Mouse (Mus musculus) left cerebral cortex, postnatal 4 days (tissue): ENCODE measurements around the gene Acox1. TPM values are rescaled to one million over a fixed set of nuclear protein-coding genes. Genes with fewer than 3 reads are reported as not detected.

Experiments
- DNase-seq: peaks from one replicate; pipeline ENCODE4 v3.0.0-alpha.2; 2022
- intact Hi-C: fragments of 180-260 bp; cut with DNase I; formaldehyde crosslinking; loops from one replicate; pipeline ENCODE4 v1.15.1; 2025
- total RNA-seq, 2 experiments: library from RNA; stranded (reverse); gene quantifications; 2 replicates each; pipeline ENCODE4 v1.2.3; 2021

Gene Acox1
- total RNA-seq = 10 to 100 TPM; 96.3 to 98.3 TPM

DNA sequence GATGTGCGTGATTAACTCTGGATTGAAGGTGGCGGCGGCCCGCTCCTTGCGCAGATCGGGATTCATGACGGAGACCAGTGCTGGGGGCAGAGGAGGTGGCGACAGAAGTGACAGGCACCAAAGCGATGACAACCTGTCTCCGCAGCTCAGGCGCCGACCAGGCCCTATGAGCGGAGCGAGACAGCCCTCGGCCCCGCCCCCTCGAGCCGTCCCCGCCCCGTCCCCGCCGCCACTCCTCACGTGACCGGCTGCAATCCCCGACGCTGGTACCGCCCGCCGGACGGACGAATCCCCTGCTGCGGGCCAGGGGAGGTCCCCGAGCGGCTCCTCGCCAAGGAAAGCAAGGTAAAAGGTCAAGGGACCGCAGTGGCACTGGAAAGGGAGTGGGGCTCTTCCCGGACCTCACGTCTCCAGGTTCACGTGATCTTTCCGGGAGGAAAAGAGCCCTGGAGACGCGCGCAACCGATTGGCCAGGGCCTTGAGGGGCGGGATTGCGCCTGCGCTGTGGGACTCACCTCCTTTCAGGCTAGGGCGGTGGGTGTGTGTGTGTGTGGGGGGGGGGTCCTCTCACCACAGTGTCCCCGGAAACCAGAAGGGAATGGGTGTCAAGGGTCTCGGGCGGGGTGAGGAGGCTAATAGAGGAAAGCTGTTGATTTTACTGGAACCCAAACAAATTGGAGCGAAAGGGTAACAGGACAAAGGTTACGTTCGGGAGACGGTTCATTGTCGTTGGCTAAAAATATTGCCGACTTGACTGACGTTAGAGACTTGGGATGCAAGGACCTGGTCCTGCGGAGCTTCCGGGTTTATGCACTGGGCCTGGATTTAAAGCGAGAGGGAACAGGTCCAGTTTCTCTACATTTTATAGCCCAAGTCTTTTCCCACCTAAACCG lies at the start of gene Acox1, which contains the start of gene Ten1:
Gene Acox1, minus strand, starts transcription at position 407 of the 893 bp plus-strand sequence.
Gene Ten1, plus strand, starts transcription at position 217 of the 893 bp plus-strand sequence.
- DNase-seq = peak; percentile 98
- intact Hi-C loops = no loop called here

- no peak for DNase-seq
- intact Hi-C loops = no loop called here
These were observed 48.8 kb upstream of the Acox1 start for GRCm38 (mm10) chr11:116247502-116248222.

- intact Hi-C loops = no loop called here
- no peak for DNase-seq
These were observed 46.8 kb upstream of the Acox1 start for GRCm38 (mm10) chr11:116245616-116246015.

DNA sequence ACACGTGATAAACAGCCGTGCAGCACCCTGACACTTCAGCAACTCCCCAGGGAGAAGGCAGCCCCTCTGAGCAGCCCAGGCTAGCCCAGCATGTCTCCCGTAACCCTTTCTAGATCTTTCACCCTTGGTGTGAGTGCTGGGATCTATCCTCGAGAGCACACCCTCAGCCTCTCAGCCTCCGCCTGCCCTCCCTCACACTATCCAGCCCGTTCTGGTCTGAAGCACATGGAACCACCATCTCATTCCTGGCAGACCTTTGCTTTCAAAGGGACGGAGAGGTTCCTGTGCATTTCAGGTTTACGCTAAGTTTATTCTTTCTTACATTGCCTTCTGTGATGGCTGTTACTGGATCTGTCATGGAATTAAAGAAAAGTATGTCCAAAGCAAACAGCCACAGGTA lies 45.7 kb upstream of the Acox1 start:
- no peak for DNase-seq
- intact Hi-C loops = no loop called here

- intact Hi-C loops = no loop called here
- DNase-seq = no peak
These were observed 42.9 kb upstream of the Acox1 start for GRCm38 (mm10) chr11:116241744-116242235.

GRCm38 (mm10) chr11:116239797-116240196 lies 41.0 kb upstream of the Acox1 start:
- DNase-seq = no peak
- intact Hi-C loops = no loop called here

- intact Hi-C loops = no loop called here
- no peak for DNase-seq
These were observed 39.0 kb upstream of the Acox1 start, which contains the start of gene Evpl for GRCm38 (mm10) chr11:116237742-116238395. Gene Evpl, minus strand, starts transcription at chr11:116238077.

DNA sequence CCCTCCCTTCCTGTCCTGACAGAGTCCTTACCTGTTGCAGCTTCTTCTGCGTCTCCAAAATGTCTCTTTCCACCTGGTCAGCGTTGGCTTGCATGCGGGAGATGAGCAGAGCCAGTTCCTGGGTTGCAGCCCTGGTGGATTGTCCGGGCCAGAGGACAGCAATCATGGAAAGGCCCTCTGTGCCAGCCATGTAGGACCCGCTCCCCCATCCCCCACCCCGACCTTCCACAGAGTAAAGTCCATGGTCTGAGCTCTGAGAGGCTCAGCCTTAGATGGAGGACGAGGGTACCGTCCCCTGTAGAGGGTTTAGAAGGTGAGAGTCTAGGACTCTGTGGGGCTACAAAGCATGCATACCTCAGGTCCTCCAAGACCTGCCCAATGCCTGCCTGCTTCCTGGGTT lies 36.1 kb upstream of the Acox1 start:
- intact Hi-C loops = no loop called here
- no peak for DNase-seq

DNA sequence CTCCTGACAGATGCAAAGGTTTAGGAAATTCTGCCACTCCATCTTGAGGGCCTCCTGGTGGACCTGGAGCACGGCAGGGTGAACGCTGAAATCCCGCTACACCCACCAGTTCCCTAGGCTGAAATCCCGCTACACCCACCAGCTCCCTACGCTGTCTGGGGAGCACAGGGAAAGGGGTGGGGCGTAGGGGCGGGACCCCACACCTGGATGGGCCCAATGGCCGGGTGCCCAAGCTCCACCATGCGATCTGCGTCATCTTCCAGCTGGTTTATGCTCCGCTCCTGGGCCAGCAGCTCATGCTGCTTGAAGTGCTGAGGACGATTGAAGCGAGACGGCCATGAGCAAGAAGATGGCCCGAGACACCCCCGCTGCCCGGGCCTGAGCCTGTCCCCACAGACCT lies 33.6 kb upstream of the Acox1 start:
- DNase-seq = no peak

DNA sequence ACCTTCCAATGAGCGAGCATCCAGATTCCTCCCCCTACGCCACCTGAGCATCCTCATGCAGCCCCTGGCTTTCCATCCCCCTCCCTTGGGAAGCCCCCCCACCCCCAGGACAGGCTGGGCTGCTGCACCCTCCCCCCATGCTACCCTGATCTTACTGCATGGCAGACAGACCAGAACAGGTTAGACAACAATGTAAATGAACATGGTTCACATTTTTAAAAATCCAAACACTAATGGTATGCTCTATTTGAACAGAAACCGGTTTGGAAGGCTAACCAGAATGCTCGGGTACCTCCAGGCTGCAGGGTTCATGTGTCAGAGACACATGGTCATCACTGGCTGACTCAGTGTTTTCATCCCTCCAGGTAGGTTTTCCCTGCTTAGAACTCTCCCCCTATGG lies 29.9 kb upstream of the Acox1 start:
- intact Hi-C loops = no loop called here
- DNase-seq = no peak

More for the DNA sequence above, 33.6 kb upstream of the Acox1 start:
- intact Hi-C loops = no loop called here

- intact Hi-C loops = no loop called here
- peak; percentile 82 for DNase-seq
These were observed 27.6 kb upstream of the Acox1 start for GRCm38 (mm10) chr11:116226414-116226813.

GRCm38 (mm10) chr11:116222740-116223059 lies 23.9 kb upstream of the Acox1 start:
- no peak for DNase-seq
- intact Hi-C loops = no loop called here

DNA sequence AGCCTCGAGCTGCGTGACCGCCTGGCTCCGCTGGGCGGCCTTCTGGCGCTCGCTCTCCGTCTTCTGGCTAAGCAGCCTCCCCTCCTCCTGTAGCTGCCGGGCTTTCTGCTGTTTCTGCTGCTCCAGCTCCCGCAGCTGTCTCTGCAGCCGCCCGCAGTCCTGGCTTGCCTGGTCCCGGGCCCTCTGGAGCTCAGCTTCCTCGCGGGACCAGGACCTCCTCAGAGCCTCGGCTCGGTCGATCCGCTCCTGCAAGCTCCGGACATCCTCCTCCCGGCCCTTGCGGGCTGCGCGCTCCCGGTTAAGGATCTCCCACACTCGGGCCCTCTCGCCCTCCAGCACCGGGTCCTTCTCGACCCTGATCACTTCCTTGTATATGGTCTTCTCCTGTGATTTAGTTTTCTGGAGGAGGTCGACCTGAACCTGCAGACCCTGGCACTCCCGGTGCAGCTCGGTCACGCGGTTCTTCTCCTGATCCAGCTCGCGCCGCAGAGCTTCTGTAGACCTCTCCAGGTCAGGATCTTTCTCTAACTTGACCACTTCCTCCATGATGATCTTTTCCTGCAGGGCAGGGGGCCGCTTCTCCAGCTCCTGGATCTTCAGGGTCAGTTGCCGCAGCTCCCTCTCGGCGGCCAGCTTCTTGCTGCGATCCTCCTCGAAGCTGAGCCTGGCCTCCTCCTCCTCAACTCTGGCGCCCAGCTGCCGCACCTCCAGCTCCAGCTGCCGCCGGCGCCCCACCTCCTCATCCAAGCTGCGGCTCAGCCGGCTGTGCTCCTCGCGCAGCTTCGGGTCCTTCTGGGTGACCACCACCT lies 23.3 kb upstream of the Acox1 start:
- intact Hi-C loops = no loop called here
- no peak for DNase-seq

DNA sequence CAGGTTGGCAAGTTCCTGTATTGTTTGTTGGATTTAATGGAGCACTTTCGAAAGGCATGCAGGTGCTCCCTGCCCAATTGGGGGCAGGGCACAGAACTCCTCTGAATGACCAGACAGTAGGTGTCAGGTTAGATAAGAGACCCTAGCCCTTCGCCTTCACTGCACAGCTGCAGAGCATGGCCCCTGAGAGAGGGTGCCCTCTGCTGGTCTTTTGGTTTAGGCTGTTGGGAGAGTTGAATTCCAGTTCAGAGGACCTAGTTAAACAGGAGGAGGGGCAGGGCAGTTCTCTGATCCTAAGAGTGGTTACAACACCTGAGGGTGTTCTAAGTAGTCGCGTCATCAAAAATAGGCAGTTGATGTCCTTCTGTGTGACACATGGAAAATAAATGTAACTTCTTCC lies 21.0 kb upstream of the Acox1 start:
- intact Hi-C loops = no loop called here
- DNase-seq = peak; percentile 64

GRCm38 (mm10) chr11:116218737-116219400 lies 20.0 kb upstream of the Acox1 start:
- peak; percentile 90 for DNase-seq
- intact Hi-C loops = no loop called here

GRCm38 (mm10) chr11:116218263-116218662 lies 19.4 kb upstream of the Acox1 start:
- intact Hi-C loops = no loop called here
- no peak for DNase-seq

GRCm38 (mm10) chr11:116216549-116216948 lies 17.7 kb upstream of the Acox1 start:
- no peak for DNase-seq
- intact Hi-C loops = no loop called here

DNA sequence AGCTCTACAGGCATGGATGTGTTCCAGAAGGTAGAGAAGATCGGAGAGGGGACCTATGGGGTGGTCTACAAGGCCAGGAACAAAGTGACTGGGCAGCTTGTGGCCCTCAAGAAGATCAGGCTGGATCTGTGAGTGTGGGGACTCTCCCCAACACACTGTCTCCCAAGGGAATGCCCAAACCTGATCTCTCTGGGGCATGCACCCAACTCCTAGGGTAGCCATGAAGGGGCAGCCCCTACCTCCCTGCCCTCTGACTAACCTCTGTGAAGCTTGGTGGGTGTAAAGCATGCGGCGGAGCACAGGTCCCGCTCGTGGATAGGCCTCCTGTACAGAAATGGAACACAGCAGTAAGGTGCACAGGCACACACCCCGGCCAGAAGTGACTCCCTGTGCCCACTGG lies 17.1 kb upstream of the Acox1 start:
- intact Hi-C loops = no loop called here
- no peak for DNase-seq

GRCm38 (mm10) chr11:116215181-116215580 lies 16.3 kb upstream of the Acox1 start:
- DNase-seq = no peak
- intact Hi-C loops = no loop called here
